24 mouse cellular contexts compared by ENCODE assay signal in genomic region chr2:80273038-80273437, GRCm38 (mm10). TPM values are rescaled to one million over a fixed set of nuclear protein-coding genes. Genes with fewer than 3 reads are reported as not detected.
"Had no signal": no experiment of that assay in that cellular context is flagged by ENCODE, and none has a peak within 500 bp of the region (broad histone marks: within the 10 kb centered on the region; RNA-seq: fewer than 3 reads in every experiment).

No protein-coding gene starts in this region.

- DNase-seq: gastrocnemius, adult 2 months; gastrocnemius, postnatal 10 days; gastrocnemius, postnatal 25 days; heart, adult 2 months; heart, postnatal 14 days; heart, postnatal 36 days; kidney, adult 11 months; kidney, adult 2 months; kidney, adult 9 months; kidney, postnatal 10 days; kidney, postnatal 25 days; layer of hippocampus, adult 9-11 months; liver; liver, embryonic 13.5 days had no signal

- ATAC-seq: hindbrain, postnatal 0 days; intestine, embryonic 16.5 days had no signal

RNA-seq across cellular contexts. Expression of gene Prdx6b, which starts 19.2 kb away (rescaled TPM):
- total RNA-seq: gastrocnemius, adult 2 months; gastrocnemius, postnatal 10 days; gastrocnemius, postnatal 25 days; gastrocnemius, postnatal 4 days; heart, adult 2 months; heart, postnatal 14 days; heart, postnatal 36 days; hematopoietic stem cell, adult 5-6 weeks; hindbrain, postnatal 0 days; layer of hippocampus, adult 18-20 months; layer of hippocampus, adult 8-10 months; layer of hippocampus, postnatal 25 days; left cerebral cortex, adult 2 months; left cerebral cortex, postnatal 14 days; left cerebral cortex, postnatal 36 days had no signal
